Mouse (Mus musculus): ENCODE results near the gene Dkk2. TPM values are rescaled to one million over a fixed set of nuclear protein-coding genes. Genes with fewer than 3 reads are reported as not detected.
"Not testable (repeated sequence)": the region's sequence is repeated elsewhere in the genome, so short reads cannot be mapped to it uniquely, and the experiment has no call there.

Gene Dkk2
- total RNA-seq (2021), result 10 to 100 TPM; 12.3 to 14.5 TPM
- long read RNA-seq, experiment 1, transcript Dkk2-201 (4 exons, 3,705 nt), result major isoform, 7 of 10 reads
- long read RNA-seq, experiment 1, partial matches to known transcripts, result 1 of 10 reads
- long read RNA-seq, experiment 1, other reads (novel, unspliced or antisense), result 2 of 10 reads
- long read RNA-seq, experiment 2, transcript Dkk2-201 (4 exons, 3,705 nt), result major isoform, 17 of 24 reads
- long read RNA-seq, experiment 2, partial matches to known transcripts, result 2 of 24 reads
- long read RNA-seq, experiment 2, other reads (novel, unspliced or antisense), result 5 of 24 reads

GRCm38 (mm10) chr3:132085112-132085822, at the start of gene Dkk2:
Dkk2 (plus strand) TSS chr3:132085292.
- DNase-seq (ENCODE audit: low spot score in 2 of 2), result no peak

GRCm38 (mm10) chr3:132036704-132037103, 48.4 kb upstream of the Dkk2 start:
- no peak for DNase-seq (ENCODE audit: low spot score in 2 of 2)

GRCm38 (mm10) chr3:132037670-132038069, 47.4 kb upstream of the Dkk2 start:
- DNase-seq (ENCODE audit: low spot score in 2 of 2), result no peak

- DNase-seq (ENCODE audit: low spot score in 2 of 2), result no peak
Observed at GRCm38 (mm10) chr3:132040066-132040465, 45.0 kb upstream of the Dkk2 start.

DNA sequence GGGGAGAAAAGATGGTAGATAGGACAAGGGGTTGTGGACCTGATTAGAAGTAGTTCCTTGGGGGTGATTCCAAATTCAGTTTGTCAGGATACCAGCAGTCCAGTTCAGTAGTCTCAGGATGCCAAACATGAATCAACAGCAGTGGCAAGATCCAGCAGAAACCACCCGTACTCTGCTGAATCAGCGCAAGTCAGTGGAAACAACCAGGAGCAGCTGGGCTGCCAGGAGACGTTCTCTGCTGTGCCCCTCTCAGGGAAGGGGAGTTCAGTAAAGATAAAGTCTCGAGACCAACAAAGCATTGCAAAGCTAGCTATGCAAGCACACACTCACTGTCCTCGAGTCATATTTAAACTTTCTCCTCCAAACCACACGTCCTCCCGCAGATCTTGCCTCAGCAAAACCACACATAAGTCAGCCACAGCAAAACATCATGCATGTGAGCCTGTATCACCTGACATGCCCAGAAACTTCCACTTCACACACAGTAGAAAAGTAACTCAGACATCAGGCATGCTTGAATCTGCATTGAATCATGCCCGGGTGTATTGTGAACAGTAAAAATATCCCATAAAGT, 34.1 kb upstream of the Dkk2 start:
- no peak for DNase-seq (ENCODE audit: low spot score in 2 of 2)

DNA sequence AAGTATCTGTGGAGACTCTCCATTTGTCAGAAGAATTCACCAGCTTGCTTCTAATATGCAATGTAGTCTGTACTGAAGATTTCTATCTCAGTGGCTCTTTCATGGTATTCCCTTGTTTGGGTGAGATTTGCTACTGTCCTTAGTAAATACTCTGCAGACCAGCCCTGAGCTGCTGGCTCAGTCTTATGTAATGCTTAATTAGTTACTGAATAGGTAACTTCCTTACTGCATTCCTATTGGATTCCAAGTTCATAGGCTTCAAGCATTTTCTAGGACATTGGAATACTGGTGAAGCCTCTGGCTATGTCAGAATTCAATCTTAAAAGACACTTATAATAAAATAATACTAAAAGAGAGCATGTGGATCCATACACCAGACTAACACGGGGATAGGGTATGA, 22.3 kb upstream of the Dkk2 start:
- not testable (repeated sequence) for DNase-seq (ENCODE audit: low spot score in 2 of 2)

- DNase-seq (ENCODE audit: low spot score in 2 of 2), result no peak
Observed at GRCm38 (mm10) chr3:132063374-132063773, 21.7 kb upstream of the Dkk2 start.

DNA sequence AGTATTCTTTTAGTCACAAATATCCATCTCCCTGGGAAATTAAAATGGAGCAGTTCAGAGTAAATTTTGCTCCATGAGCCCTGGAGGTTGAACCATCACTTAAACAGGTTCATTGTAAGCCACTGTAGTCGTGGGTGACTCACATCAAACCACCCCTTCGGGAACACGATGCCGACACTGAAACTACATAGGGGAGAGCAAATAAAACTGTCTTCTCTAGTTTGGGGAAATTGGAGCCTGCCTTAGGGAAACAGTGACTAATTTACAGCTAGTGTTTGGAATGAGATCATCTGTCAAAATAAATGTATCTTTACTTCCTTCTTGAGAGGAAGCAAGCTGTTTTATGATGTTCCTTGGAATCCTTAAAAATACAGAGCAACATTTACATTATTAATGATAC, 21.1 kb upstream of the Dkk2 start:
- no peak for DNase-seq (ENCODE audit: low spot score in 2 of 2)

DNA sequence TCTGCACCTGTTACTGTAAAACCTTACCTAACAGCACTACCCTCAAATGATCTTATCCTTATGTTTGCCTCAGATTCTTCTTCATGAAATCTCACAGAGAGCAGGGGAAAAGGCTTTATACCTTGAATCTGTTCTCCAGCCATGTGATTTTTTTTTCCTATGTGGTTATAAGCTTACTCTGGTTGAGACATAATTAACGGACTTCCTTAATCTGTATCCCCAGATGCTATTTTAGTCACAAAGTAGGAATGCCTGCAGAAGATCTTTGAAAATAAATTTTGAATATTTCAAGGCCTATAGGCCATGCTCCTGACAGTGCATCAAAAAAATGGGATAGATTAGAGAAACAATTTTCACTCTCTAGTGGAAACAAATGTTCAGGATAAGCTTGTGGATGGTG, 20.2 kb upstream of the Dkk2 start:
- no peak for DNase-seq (ENCODE audit: low spot score in 2 of 2)

- no peak for DNase-seq (ENCODE audit: low spot score in 2 of 2)
Observed at GRCm38 (mm10) chr3:132070949-132071348, 14.1 kb upstream of the Dkk2 start.

DNA sequence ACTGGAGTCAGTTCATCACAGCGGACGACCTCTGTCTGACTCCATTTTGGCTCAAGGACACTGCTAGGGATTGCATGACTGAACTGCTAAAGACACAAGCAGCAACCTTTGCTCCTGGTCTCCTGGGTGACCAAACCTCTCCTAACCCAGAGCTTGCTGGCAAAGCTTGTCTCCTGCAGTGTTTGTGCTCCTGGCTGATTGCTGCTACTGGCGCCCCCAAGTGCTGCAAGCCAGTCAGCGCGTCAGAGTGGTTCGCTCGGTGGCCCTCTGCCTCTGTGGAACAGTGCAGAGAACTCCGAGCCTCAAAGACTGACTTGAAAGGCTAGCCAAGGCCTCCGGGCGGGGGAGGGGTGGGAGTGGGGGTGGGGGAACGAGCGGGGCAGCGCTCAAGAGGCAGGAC, 1.1 kb upstream of the Dkk2 start:
- DNase-seq (ENCODE audit: low spot score in 2 of 2), result peak; percentile 16 to 45

GRCm38 (mm10) chr3:132084680-132085079, 412 bp upstream of the Dkk2 start:
- no peak for DNase-seq (ENCODE audit: low spot score in 2 of 2)

- DNase-seq (ENCODE audit: low spot score in 2 of 2), result no peak
Observed at GRCm38 (mm10) chr3:132085823-132086350, 795 bp downstream of the Dkk2 start.

GRCm38 (mm10) chr3:132086461-132086860, 1.4 kb downstream of the Dkk2 start:
- no peak for DNase-seq (ENCODE audit: low spot score in 2 of 2)

GRCm38 (mm10) chr3:132087011-132087486, 2.0 kb downstream of the Dkk2 start:
- DNase-seq (ENCODE audit: low spot score in 2 of 2), result no peak

DNA sequence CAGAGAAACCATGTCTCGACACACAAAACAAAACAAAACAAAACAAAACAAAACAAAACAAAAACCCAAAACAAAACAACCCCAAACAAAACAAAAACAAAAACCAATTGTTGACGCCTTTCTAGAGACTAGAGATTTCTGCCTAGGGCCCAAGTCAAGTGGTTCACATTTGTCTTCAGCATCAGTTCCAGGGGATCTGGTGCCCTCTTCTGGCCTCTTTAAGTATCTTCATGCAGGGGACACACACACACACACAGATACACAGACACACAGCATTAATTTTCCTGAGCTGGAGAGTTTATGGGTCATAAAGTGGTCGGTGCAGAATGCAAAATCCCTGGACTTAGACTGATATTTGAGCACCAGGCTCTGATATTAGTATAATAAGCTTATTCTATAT, 7.9 kb downstream of the Dkk2 start:
- DNase-seq (ENCODE audit: low spot score in 2 of 2), result no peak

DNA sequence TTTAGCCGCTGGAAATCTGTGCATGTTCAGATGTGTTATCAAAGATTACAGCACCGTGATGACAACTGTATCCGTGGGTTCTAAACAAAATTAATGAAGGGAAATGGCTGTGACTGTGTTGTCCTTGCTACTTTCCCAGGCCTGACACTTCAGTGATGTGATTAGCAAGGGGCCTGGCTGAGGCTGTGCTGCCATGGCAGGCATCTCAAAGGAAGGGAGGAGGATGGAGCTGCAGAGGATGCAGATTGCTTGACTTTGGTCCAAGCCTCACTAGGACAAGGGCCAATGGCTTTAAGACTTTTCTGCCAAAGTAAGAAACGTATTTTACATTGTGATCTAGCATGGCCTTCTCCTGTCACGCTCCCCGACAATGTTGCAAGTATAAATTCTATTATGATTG, 11.2 kb downstream of the Dkk2 start:
- no peak for DNase-seq (ENCODE audit: low spot score in 2 of 2)

GRCm38 (mm10) chr3:132100746-132101145, 15.7 kb downstream of the Dkk2 start:
- DNase-seq (ENCODE audit: low spot score in 2 of 2), result no peak

DNA sequence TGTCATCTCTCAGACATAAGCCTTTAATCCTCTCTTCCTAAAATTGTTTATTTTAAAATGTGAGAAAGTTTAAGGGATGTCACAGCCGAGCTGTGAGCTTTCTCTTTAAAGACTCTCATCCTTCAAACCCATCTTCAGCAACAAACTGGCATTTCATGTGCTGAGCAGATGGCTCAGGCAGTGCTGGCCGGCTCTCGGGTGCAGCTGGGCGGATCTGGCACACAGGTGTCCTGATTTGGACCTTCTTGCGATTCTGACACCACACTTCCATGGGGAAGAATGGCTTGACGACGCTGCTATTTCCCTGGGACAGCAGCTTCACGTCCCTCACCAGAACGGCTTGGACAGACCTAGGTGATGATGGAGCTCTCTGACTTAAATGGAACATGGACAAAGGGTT, 17.9 kb downstream of the Dkk2 start:
- DNase-seq (ENCODE audit: low spot score in 2 of 2), result no peak

DNA sequence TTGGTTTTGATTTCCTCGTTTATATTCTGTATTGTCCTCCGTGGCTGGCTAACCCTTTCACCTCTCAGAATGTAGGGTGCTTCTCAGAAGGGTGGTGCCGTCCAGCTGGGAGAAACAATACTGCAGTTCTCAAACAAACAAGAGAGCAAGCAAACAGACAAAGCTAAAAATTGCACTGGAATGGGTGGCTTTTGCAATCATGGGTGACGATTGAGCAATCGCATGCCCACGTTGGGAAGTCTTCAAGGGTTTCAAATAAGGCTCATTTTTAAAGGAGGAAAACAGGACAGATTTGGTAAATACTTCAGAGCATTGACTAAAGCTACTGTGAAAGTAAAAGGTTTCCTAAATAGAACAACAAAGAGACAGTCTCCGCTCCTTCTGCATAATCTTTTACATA, 18.4 kb downstream of the Dkk2 start:
- DNase-seq (ENCODE audit: low spot score in 2 of 2), result no peak

GRCm38 (mm10) chr3:132115772-132116511, 30.9 kb downstream of the Dkk2 start:
- no peak for DNase-seq (ENCODE audit: low spot score in 2 of 2)
